Mouse (Mus musculus) layer of hippocampus, postnatal 36 days (tissue): ENCODE data around the gene Tmem69. TPM values are rescaled to one million over a fixed set of nuclear protein-coding genes. Genes with fewer than 3 reads are reported as not detected.
A peak's percentile ranks its signal among the peaks of the same experiment; 100 is the strongest.

ENCODE experiments used
- DNase-seq, 2 experiments: peaks; one replicate each; pipeline ENCODE4 v3.0.0; 2022
- total RNA-seq, 2 experiments: library from RNA; stranded (reverse); gene quantifications; 2 replicates each; pipeline ENCODE4 v1.2.3; 2021

Gene Tmem69
- total RNA-seq = 10 to 100 TPM; 11.3 to 12.8 TPM

DNA sequence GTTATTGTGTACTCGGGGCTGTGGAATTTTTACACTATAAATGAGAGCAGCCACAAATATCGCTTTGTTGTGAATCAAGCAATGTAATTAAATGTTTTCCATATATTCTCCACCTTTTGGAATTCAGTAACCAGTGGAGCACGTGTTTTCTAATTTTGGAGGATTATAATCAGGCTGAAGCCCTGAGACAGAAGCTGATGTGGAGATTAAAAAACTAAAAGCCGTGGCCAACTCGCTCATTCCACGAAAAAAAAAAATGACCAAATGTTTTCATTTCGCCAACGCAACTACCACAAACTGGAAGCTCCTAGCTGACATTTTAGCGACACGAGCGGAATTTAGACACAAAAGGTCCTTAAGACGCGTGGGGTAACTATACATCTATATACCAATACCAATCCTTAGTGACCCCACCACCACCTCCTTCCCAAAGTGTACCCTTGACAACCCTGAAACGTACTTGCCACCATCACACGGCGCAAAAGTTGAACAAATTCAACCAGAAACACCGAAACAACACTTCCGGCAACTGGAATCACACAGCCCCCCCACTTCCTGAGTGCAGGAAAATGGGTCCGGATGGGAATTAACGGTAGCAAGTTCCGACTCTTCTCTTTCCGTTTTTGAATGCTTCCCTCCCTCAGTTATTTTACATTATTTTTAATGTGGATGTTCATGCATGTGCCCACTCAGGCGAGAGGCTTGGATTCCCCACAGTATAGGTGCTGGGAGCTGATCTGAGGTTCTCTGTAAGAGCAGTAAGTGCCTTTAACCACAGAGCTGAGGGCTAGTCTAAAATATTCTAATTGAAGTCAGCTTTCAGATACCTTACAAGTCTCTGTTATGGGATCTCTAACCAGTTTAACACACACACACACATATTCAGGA, at the start of gene Tmem69:
Tmem69 (minus strand) TSS at position 524 of the 888 bp plus-strand sequence.
- DNase-seq = peak; percentile 70 to 82

DNA sequence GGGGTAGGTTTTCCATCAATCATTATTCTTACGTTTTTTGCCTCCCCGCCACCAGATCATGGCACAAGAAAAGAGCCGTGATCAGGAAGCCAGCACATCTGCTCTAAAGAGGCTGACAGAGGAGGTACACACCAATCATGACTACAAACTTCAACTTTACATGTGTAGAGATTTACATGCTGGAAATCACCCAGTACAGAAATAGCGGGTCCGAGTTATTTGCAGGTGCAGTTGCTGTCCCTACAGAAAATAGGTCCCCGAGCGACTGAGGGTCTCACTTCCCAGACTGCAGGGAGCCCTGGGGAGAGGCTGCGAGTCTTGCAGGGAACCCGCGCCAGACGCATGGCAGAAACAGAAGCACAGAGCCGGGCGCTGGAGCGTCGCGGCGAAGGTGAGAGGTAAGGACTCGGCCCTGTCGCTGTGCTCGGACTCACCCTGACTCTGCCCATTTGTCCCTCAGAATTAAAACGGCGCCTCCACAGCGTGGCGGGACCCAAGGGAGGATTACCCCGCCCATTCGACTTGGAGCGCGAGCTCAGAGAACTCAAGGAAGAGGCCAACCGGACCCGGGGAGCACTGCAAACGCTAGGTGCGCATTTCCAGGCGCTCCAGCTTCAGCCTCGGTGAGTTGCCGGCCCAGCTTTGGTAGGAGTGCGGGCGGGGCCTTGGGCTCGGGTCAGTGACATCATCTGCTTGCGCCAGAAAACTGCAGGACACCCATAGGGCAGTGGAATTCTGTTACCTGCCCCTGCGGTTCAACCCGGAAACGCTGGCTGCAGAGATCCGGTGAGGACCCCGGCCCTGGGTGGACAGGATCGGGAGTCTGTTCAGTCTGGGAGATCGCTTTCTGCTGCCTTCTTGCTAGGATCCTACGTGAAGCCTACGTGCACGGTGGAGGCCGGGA, 41.5 kb upstream of the Tmem69 start:
- peak; percentile 84 for DNase-seq

DNA sequence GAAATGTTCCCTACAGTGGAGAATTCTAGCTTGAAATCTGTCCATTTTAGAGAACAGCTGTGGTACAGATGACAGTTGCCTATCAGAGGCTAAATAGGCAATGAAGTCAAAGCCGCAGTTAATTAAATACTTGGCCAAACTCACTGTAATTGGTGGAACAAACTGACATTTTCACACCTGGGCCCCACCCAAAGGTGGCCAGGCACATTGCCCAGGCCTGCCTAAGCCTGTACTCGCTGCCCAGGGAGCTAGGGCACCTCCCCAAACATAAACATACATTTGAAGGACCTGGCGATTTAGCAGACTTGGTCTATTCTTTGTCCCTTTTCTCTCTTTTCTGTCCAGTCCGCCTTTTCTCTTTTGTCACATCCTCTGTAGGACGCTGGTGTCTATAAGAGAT, 40.6 kb upstream of the Tmem69 start, which contains the start of gene Ccdc17:
Ccdc17 (plus strand) TSS at position 276 of the 400 bp plus-strand sequence.
- DNase-seq = no peak

DNA sequence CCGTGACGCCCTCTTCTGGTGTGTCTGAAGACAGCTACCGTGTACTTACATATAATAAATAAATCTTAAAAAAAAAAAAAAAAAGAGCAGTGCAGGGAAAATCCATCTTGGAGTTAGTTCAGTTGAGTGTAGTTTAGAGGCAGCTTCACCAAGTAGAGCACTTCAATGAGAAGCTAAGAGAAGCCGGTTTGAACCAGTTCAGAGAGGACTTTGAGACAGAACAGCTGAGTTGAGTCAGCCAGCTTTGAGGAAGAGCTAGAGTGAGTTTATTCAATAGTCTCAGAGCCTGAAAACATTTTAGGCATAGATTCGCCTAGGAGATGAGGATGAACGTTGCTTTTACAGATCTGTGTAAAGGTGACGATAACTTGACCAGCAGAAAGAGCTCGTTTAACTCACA, 40.1 kb upstream of the Tmem69 start:
- DNase-seq = no peak

DNA sequence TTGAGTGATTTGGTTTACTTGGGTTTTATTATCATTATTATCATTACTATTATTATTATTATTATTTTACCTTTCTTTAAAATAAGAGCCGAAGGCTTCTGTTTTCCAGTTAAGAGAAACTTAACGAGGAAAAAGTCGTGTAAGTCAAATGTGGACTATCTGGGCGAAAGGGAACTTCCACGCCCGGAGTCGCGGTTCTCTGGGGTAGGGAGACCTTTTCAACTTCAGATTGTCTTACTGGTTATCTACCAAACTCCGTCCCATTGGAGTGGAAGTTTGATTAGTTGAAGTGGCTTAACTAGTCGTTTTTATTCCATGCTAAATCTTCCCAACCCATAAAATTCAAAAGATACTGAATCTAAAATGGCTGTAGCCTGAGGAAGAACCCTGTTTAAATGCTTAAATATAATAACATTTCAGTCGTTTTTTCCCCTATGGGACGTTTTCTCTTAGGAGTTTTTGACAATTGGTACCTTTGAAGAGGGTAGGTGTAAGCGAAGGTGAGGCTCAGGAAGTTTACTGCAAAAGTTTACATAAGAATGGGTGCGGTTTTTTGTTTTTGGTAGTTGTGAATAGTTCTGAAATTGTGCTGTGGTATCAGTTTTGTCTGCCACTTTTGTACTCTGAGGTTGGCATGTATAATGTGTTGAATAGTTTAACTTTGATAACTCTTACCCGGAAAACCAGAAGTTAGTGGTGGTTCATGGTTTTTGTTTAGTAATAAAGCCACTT, 2.6 kb upstream of the Tmem69 start:
- DNase-seq = no peak

DNA sequence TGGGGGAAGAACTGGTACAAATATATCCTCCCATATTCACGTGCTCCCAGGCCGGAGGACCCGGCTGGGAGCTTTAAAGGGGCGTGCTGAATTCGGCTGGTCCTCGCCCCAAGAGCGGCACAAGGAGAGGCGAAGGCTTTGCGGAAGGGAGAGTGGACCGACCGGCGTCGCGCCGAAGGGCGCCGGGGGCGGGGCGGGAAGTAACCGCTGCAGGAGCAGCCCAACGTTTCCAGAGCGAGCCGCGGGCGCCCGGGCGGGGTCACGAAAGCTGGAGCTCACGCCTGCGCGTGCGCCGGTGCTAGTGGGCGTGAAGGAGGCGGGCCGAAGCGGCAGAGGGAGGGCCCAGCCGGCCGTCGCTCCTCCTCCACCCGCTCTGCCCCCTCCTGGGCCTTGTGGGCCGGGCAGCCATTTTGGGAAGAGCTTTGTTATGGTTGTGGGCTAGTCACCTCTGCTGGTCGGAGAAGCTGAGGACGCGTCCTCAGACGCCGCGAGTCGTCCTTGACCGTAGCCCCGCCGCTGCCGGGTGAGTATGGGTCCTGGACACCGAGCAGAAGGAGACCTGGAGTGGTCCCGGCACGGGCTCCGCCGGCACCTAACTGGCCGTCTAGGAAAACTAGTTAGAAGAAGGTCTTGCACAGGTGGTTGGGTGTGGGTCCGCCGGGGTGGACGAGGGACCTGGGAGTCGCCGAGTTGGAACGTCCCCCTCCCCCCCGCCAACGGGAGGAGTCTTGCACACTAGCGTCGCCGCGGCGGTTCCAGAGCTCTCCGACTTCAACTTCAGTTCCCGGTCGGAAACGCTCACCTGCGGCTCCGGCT, 1.8 kb upstream of the Tmem69 start, which contains the start of gene Gpbp1l1:
Gpbp1l1 (plus strand) TSS at position 353 of the 816 bp plus-strand sequence.
- DNase-seq = peak; percentile 98

DNA sequence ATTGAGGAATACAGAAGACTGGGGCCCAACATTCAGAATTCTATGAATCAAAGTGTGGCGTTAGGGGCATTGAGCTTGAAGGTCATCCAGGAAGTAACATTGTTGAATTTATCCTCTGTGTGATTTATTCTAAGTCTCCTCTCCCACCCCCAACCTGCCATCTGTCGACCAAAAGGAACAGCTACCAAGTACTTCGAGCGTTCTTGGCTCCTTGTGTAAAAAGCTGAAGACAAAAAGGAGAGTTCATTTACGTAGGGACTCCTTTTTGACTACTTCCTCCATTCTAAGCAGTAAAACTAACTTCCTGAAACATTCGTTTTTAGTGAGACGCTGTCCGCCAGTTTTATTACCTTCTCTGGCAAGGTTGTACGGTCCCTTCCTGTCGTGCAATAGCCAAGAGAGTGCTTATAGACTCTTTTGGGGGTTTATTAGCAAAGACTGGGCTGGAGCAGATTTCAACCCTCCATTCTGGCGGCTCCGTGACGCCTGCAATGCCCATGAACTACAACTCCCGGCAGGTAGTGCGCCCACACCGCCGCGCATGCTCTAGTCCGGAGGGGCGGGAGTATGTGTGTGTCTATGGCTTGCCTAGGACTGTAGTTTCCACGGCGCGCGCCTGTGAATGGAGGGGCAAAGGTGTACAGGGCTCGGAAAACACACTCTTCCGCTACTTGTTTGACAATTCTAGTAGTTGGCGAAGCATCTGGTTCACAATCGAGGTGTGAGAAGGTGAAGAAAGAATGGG, 997 bp upstream of the Tmem69 start:
- DNase-seq = peak; percentile 92 to 93

DNA sequence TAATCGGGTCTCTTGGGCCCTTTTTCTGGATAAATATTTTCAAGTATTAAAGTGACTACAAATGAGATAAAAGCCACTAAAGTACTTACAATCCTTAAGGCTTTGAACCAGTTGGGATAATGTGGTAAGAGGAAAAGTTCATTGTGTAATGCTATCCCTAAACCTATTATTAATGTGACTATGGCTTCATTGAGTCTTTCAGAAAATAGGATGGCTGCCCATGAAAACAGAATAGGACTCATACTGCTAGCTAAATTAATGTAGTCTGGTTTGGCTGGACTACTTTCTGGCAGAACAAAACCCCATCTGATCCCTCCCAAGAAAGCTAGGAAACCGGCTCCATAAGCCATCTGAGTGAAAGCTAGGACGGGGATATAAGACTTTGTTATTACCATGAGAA, 2.7 kb downstream of the Tmem69 start:
- no peak for DNase-seq

DNA sequence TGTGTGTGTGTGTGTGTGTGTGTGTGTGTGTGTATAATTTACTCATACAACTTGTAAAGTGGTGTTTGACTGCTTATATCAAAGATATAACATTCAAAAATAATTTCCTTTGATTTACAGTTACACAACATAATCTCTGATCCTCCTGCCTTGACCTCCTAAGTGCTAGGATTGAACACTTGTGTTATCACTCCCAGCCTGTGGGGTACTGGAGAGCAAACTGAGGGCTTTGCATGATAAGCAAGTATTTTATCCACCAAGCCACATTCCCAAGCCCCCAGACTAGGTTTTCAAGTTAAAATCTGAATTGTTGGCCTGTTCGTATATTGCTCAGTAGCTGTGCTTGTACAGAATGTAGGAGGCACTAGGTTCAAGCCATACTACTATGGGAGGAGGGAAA, 5.3 kb downstream of the Tmem69 start:
- no peak for DNase-seq

DNA sequence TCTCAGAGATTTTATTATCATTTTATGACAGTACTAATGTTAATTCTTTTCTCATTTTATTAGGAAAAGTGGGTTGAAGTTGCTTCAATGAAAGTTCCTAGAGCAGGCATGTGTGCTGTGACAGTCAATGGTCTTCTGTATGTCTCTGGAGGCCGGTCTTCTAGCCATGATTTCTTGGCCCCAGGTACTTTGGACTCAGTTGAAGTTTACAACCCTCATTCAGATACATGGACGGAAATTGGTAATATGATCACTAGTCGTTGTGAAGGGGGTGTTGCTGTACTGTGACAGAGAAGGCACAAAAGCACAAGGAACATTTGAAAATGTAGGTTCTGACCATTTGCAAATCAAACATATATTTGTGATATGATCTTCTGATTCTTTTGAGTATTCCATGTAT, 18.0 kb downstream of the Tmem69 start:
- DNase-seq = no peak

DNA sequence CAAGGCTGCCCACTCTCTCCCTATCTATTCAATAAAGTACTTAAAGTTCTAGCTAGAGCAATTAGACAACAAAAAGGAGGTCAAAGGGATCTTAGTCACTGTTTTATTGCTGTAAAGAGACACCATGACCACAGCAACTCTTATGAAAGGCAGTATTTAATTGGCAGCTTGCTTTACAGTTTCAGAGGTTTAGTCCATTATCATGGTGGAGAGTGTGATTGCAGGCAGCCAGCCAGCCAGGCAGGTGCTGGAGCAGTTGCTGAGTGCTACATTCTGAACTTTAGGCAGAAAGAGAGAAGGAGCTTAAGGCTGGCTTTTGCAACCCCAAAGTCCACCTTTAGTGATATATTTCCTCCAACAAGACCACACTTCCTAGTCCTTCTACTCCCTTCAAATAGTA, 19.4 kb downstream of the Tmem69 start:
- DNase-seq = no peak

DNA sequence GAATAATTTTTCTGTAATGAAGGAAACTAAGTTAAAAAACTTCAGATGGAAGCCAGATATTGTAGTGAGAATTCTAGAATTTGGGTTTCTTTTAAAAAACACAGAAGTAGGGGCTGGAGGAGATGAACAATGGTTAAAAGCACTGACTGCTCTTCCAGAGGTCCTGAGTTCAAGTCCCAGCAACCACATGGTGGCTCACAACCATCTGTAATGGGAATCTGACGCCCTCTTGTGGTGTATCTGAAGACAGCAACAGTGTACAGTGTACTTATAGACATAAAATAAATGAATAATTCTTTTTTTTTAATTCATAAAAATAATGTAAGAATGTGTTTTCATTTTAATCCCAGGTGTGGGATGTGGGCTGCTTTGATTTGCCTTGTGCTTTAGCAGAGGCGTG, 24.6 kb downstream of the Tmem69 start:
- no peak for DNase-seq

DNA sequence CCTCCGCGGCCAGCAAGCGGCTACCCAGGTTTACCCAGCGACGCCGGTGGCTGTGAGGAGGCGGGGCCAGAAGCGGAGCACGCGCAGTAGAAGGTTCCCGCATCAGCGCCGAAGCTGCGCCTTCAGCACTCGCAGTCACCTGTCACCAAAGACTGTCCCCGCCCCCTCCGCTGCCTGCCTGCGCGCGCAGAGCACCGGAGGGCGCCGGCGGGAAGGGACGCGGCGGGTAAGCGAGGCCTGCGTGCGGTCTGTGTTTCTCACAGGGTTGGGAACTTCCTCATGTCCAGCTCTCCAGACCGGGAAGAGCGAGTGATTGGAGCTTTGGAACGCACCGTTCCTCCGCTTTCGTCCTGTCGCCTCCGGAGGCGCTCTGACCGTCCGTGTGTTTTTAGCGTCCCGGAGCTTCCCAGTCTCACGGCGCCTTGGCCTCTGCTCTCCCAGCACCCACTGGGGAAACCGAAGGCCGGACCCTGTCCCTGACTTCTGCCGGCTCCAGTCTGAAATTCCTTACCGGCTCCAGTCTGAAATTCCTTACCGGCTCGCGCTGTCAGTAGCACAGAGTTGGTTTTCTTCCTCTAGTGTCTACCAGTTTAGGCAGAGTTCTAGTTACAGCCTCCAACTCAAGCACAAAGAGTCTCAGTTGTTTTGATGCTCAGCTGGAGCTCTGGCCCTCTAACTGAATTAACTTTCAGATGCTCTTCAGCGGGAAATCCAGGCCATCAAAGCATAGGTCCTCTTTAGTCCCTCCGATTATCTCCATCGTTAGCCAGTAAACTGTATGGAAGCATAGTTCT, 48.1 kb downstream of the Tmem69 start, which contains the start of gene Ipp:
Ipp (plus strand) TSS at position 125 of the 794 bp plus-strand sequence.
- DNase-seq = peak; percentile 92 to 95

DNA sequence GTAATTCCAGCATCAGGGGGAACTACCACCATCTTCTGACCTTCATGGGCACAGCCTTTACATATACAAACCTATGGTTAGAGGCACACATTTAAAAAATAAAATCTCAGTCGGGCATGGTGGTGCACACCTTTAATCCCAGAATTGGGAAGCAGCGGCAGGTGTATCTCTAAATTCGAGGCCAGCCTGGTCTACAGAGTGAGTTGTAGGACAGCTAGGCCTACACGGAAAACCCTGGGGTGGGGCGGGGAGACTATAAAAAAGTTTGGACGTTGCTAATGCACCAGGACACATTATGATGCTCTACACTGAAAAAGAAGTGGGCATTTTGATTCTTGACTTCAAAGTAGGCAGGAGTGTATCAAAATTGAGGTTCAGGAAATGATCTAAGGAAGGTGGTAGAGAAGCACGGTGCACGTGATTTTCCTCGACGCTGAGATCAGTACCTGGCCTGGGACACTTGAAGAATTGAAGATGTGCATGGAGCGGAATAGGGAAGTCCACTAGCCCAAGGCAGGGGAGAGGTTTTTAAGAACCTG, 48.8 kb downstream of the Tmem69 start:
- DNase-seq = no peak

Other genes with a start within 250 kb of the Tmem69 start
- gene Mast2, start 91.8 kb downstream of the Tmem69 start, total RNA-seq = 100 to 1,000 TPM; 101 to 105 TPM
- 10 to 100 TPM; 18.6 to 19.2 TPM for gene Ipp, start 48.4 kb downstream of the Tmem69 start, total RNA-seq
- gene Gpbp1l1, start 1.7 kb upstream of the Tmem69 start, total RNA-seq = 10 to 100 TPM; 39.6 to 43.2 TPM
- 1 to 10 TPM; 4.0 to 4.3 TPM for gene Ccdc17, start 40.7 kb upstream of the Tmem69 start, total RNA-seq
- 10 to 100 TPM; 34.5 to 35.9 TPM for gene Nasp, start 72.0 kb upstream of the Tmem69 start, total RNA-seq
- gene Akr1a1, start 95.7 kb upstream of the Tmem69 start, total RNA-seq = 100 to 1,000 TPM; 372 to 396 TPM
- 100 to 1,000 TPM; 148 to 168 TPM for gene Prdx1, start 129.6 kb upstream of the Tmem69 start, total RNA-seq
- gene Mmachc, start 152.5 kb upstream of the Tmem69 start, total RNA-seq = 10 to 100 TPM; 16.1 to 18.3 TPM
- gene Ccdc163, start 152.6 kb upstream of the Tmem69 start, total RNA-seq = 1 to 10 TPM; 2.8 to 5.3 TPM
- 1 to 10 TPM; 4.1 to 5.0 TPM for gene Tesk2, start 165.0 kb upstream of the Tmem69 start, total RNA-seq